Mouse (Mus musculus): ENCODE measurements around the gene Spint4. TPM values are rescaled to one million over a fixed set of nuclear protein-coding genes. Genes with fewer than 3 reads are reported as not detected.

The Spint4 gene
- polyA plus RNA-seq, 1 experiment from 2014 or later, result not detected

DNA sequence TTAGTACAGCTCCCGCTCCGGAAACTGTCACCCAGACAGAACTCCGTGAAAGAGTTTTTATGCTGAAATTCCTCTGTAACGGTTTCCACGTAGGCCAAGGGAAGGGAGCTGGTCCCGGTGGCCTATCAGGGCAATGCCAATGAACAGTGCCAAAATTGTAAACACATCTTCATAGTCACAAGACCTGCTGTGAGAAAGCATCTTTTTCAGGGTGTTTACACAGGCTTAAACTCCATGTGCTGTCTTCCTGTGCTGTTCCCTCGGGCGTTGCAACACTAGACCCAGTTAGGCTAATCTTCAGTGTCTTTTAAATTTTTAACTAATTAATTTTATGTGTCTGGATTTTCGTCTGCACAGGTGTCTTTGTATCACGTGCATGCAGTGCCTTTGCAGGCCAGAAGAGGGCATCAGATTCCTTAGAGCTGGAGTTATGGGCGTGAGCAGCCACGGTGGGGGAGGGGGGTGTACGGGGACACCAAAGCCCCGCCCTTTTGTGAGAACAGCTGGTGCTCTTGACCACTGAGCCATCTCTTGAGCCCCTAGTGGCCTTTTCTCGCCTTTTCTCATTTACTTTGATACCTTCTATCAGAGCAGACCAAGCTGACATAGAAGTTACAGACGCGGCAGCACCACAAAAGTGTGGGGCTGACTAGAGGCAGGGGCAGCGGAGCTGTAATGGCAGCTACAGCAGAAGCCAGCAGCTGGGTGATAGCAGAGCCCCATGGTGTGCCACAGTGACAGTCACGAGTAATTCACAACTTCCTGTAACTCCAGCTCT is 19.3 kb upstream of the Spint4 start:
- no peaks in the 10 kb centered on the region for H3K27me3 ChIP-seq (ENCODE audit: control insufficient read depth, insufficient read depth, low read depth, low read length)
- no peak overlapping the region for H3K9ac ChIP-seq (ENCODE audit: low read depth, low read length)
- H3K4me2 ChIP-seq (ENCODE audit: low read depth, low read length), result peak overlapping the region; percentile 56
- H3K9me3 ChIP-seq (replicated peaks; ENCODE audit: control insufficient read depth, low read length), result no peaks in the 10 kb centered on the region
- H3K36me3 ChIP-seq (ENCODE audit: control insufficient read depth, insufficient read depth), result no peaks in the 10 kb centered on the region
- 19% methylated on average over 19 of the region's 19 CpGs for WGBS (ENCODE audit: insufficient replicate concordance)
- peak overlapping the region; percentile 22; the same call in 1 of the 2 replicates for H3K4me3 ChIP-seq (ENCODE audit: low read depth, low read length)
- ATAC-seq (ENCODE audit: low read depth), result peak; percentile 51
- peak overlapping the region; percentile 54 for H3K27ac ChIP-seq (ENCODE audit: low read length)
- peaks cover 7% of the 10 kb centered on the region for H3K4me1 ChIP-seq (ENCODE audit: control insufficient read depth, low read depth, low read length)

GRCm38 (mm10) chr2:164679906-164680305 is 18.4 kb upstream of the Spint4 start:
- H3K4me1 ChIP-seq (ENCODE audit: control insufficient read depth, low read depth, low read length), result peaks cover 7% of the 10 kb centered on the region
- H3K36me3 ChIP-seq (ENCODE audit: control insufficient read depth, insufficient read depth), result no peaks in the 10 kb centered on the region
- H3K9ac ChIP-seq (ENCODE audit: low read depth, low read length), result no peak overlapping the region
- H3K4me2 ChIP-seq (ENCODE audit: low read depth, low read length), result no peak overlapping the region
- H3K4me3 ChIP-seq (ENCODE audit: low read depth, low read length), result no peak overlapping the region
- no peak overlapping the region for H3K27ac ChIP-seq (ENCODE audit: low read length)
- H3K27me3 ChIP-seq (ENCODE audit: control insufficient read depth, insufficient read depth, low read depth, low read length), result no peaks in the 10 kb centered on the region
- 20% methylated on average over 3 of the region's 3 CpGs for WGBS (ENCODE audit: insufficient replicate concordance)
- no peaks in the 10 kb centered on the region for H3K9me3 ChIP-seq (replicated peaks; ENCODE audit: control insufficient read depth, low read length)
- ATAC-seq (ENCODE audit: low read depth), result peak; percentile 48; the same call in 1 of the 2 replicates

DNA sequence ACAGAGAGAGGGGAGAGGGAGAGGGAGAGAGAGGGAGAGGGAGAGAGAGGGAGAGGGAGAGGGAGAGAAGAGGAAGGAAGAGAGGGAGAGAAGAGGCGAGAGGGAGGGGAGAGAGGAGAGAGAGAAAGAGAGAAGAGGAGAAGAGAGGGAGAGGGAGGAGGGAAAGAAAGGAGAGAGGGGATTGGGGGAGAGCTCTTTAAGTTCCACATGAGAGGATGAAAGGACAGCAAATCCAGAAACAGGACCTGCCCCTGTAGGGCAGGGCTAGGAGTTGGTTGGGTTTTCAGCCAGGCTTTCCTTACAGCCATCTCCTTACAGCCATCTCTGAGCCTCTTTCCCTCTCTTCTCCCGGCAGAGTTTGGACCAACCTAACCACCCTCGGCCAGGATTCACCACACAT is 13.5 kb upstream of the Spint4 start, which contains the start of gene Wfdc13:
Wfdc13 (plus strand) TSS at position 301 of the 400 bp plus-strand sequence.
- H3K27me3 ChIP-seq (ENCODE audit: control insufficient read depth, insufficient read depth, low read depth, low read length), result no peaks in the 10 kb centered on the region
- H3K4me1 ChIP-seq (ENCODE audit: control insufficient read depth, low read depth, low read length), result no peaks in the 10 kb centered on the region
- no peaks in the 10 kb centered on the region for H3K9me3 ChIP-seq (replicated peaks; ENCODE audit: control insufficient read depth, low read length)
- H3K27ac ChIP-seq (ENCODE audit: low read length), result no peak within 1 kb of the TSS
- ATAC-seq (ENCODE audit: low read depth), result no peak
- H3K4me2 ChIP-seq (ENCODE audit: low read depth, low read length), result no peak within 1 kb of the TSS
- 57% methylated on average over 3 of the region's 3 CpGs for WGBS (ENCODE audit: insufficient replicate concordance)
- no peak within 1 kb of the TSS for H3K9ac ChIP-seq (ENCODE audit: low read depth, low read length)
- no peak within 1 kb of the TSS for H3K4me3 ChIP-seq (ENCODE audit: low read depth, low read length)
- no peaks in the 10 kb centered on the region for H3K36me3 ChIP-seq (ENCODE audit: control insufficient read depth, insufficient read depth)

DNA sequence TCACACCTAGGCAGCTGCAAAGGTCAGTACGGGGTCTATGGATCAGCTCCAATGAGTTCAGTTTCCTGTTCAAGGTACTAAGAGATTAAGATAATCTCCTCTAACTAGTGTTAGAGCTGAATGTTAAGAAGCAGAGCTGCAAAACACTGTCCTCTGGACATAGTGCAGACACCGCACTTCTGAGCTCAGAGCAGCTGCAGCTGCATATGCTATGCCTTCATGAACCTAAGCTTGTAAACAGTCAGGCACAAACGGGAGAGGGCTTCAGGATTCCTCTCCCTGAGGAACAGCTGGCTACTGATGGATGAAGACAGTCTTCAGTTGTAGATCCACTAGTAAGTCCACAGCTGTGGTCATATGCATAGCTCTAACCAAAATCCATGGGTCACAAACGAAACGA is 2.7 kb downstream of the Spint4 start:
- Histone ChIP-seq H3K36me3 (ENCODE audit: control insufficient read depth, insufficient read depth) (no peaks in the 10 kb centered on the region), H3K27ac (ENCODE audit: low read length) (no peak overlapping the region), H3K4me3 (ENCODE audit: low read depth, low read length) (no peak overlapping the region), H3K9ac (ENCODE audit: low read depth, low read length) (no peak overlapping the region), H3K9me3 (replicated peaks; ENCODE audit: control insufficient read depth, low read length) (no peaks in the 10 kb centered on the region), H3K4me1 (ENCODE audit: control insufficient read depth, low read depth, low read length) (no peaks in the 10 kb centered on the region), H3K4me2 (ENCODE audit: low read depth, low read length) (no peak overlapping the region), H3K27me3 (ENCODE audit: control insufficient read depth, insufficient read depth, low read depth, low read length) (no peaks in the 10 kb centered on the region)
- ATAC-seq (ENCODE audit: low read depth), result no peak
- 61% methylated on average over 5 of the region's 5 CpGs for WGBS (ENCODE audit: insufficient replicate concordance)

DNA sequence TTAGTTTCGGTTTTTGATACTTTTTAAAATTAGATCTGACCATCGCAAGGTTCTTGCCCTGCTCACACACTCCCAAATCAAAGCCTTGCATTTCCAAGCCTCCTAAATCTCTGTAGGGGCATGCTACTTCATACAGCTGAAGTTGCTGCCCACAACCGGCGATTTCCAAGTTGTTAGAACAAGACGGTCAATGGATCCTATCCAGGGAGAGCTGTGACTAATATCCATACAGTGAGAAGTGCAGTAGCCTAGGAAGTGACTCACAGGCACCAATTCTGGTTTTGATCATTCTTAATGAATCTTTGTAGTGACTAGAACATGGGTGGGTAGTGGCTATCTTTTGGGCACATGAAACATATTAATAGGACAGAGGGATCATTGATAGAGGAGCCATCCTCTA is 3.5 kb downstream of the Spint4 start:
- Histone ChIP-seq H3K27ac (ENCODE audit: low read length) (no peak overlapping the region), H3K9me3 (replicated peaks; ENCODE audit: control insufficient read depth, low read length) (no peaks in the 10 kb centered on the region), H3K4me2 (ENCODE audit: low read depth, low read length) (no peak overlapping the region), H3K27me3 (ENCODE audit: control insufficient read depth, insufficient read depth, low read depth, low read length) (no peaks in the 10 kb centered on the region), H3K4me3 (ENCODE audit: low read depth, low read length) (no peak overlapping the region), H3K4me1 (ENCODE audit: control insufficient read depth, low read depth, low read length) (no peaks in the 10 kb centered on the region), H3K36me3 (ENCODE audit: control insufficient read depth, insufficient read depth) (no peaks in the 10 kb centered on the region), H3K9ac (ENCODE audit: low read depth, low read length) (no peak overlapping the region)
- no peak for ATAC-seq (ENCODE audit: low read depth)
- 62% methylated on average over 5 of the region's 5 CpGs for WGBS (ENCODE audit: insufficient replicate concordance)

GRCm38 (mm10) chr2:164704235-164704634 is 5.9 kb downstream of the Spint4 start:
- ATAC-seq (ENCODE audit: low read depth), result no peak
- Histone ChIP-seq H3K4me3 (ENCODE audit: low read depth, low read length) (no peak overlapping the region), H3K36me3 (ENCODE audit: control insufficient read depth, insufficient read depth) (no peaks in the 10 kb centered on the region), H3K9ac (ENCODE audit: low read depth, low read length) (no peak overlapping the region), H3K27ac (ENCODE audit: low read length) (no peak overlapping the region), H3K4me2 (ENCODE audit: low read depth, low read length) (no peak overlapping the region), H3K27me3 (ENCODE audit: control insufficient read depth, insufficient read depth, low read depth, low read length) (no peaks in the 10 kb centered on the region), H3K9me3 (replicated peaks; ENCODE audit: control insufficient read depth, low read length) (no peaks in the 10 kb centered on the region), H3K4me1 (ENCODE audit: control insufficient read depth, low read depth, low read length) (no peaks in the 10 kb centered on the region)
- WGBS (ENCODE audit: insufficient replicate concordance), result 57% methylated on average over 5 of the region's 5 CpGs

- Histone ChIP-seq H3K4me1 (ENCODE audit: control insufficient read depth, low read depth, low read length) (no peaks in the 10 kb centered on the region), H3K9me3 (replicated peaks; ENCODE audit: control insufficient read depth, low read length) (no peaks in the 10 kb centered on the region), H3K4me3 (ENCODE audit: low read depth, low read length) (no peak overlapping the region), H3K9ac (ENCODE audit: low read depth, low read length) (no peak overlapping the region), H3K27me3 (ENCODE audit: control insufficient read depth, insufficient read depth, low read depth, low read length) (no peaks in the 10 kb centered on the region), H3K27ac (ENCODE audit: low read length) (no peak overlapping the region), H3K4me2 (ENCODE audit: low read depth, low read length) (no peak overlapping the region), H3K36me3 (ENCODE audit: control insufficient read depth, insufficient read depth) (no peaks in the 10 kb centered on the region)
- WGBS (ENCODE audit: insufficient replicate concordance), result 69% methylated on average over 6 of the region's 6 CpGs
- ATAC-seq (ENCODE audit: low read depth), result no peak
Measured at GRCm38 (mm10) chr2:164705328-164705727, 7.0 kb downstream of the Spint4 start.

- Histone ChIP-seq H3K27me3 (ENCODE audit: control insufficient read depth, insufficient read depth, low read depth, low read length) (no peaks in the 10 kb centered on the region), H3K9ac (ENCODE audit: low read depth, low read length) (no peak overlapping the region), H3K9me3 (replicated peaks; ENCODE audit: control insufficient read depth, low read length) (no peaks in the 10 kb centered on the region), H3K27ac (ENCODE audit: low read length) (no peak overlapping the region), H3K4me1 (ENCODE audit: control insufficient read depth, low read depth, low read length) (no peaks in the 10 kb centered on the region), H3K4me3 (ENCODE audit: low read depth, low read length) (no peak overlapping the region), H3K36me3 (ENCODE audit: control insufficient read depth, insufficient read depth) (no peaks in the 10 kb centered on the region), H3K4me2 (ENCODE audit: low read depth, low read length) (no peak overlapping the region)
- no peak for ATAC-seq (ENCODE audit: low read depth)
- WGBS (ENCODE audit: insufficient replicate concordance), result 70% methylated on average over 14 of the region's 14 CpGs
Measured at GRCm38 (mm10) chr2:164705991-164706390, 7.7 kb downstream of the Spint4 start.

DNA sequence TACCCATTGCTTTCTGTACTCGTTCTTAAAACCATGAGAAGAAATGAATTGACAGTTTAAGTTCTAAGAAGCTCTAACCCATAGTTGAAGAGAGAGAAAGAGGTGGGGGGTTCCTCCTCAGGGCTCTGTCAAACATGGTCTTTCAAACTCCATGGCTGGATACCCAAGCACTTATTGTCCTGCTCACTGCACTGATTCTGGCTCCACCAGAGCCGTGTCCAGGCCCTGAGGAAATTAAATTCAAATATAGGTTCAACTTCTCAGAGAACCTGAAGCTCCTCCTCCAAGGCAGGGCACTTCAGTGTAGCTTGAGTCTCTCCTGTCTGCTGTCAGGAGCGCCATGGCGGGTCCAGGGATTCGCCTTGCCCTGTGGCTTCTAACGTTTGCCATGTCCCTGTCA is 16.7 kb downstream of the Spint4 start, which contains the start of gene Spint5:
Spint5 (plus strand) TSS at position 301 of the 400 bp plus-strand sequence.
- 56% methylated on average over 6 of the region's 6 CpGs for WGBS (ENCODE audit: insufficient replicate concordance)
- Histone ChIP-seq H3K4me2 (ENCODE audit: low read depth, low read length) (no peak within 1 kb of the TSS), H3K36me3 (ENCODE audit: control insufficient read depth, insufficient read depth) (no peaks in the 10 kb centered on the region), H3K9me3 (replicated peaks; ENCODE audit: control insufficient read depth, low read length) (no peaks in the 10 kb centered on the region), H3K27ac (ENCODE audit: low read length) (no peak within 1 kb of the TSS), H3K4me1 (ENCODE audit: control insufficient read depth, low read depth, low read length) (no peaks in the 10 kb centered on the region), H3K4me3 (ENCODE audit: low read depth, low read length) (no peak within 1 kb of the TSS), H3K9ac (ENCODE audit: low read depth, low read length) (no peak within 1 kb of the TSS), H3K27me3 (ENCODE audit: control insufficient read depth, insufficient read depth, low read depth, low read length) (no peaks in the 10 kb centered on the region; the same call in 1 of the 2 replicates)
- ATAC-seq (ENCODE audit: low read depth), result no peak

Measured in liver, embryonic 16.5 days (tissue).